Mouse (Mus musculus): ENCODE measurements around the gene Pccb.
A peak's percentile ranks its signal among the peaks of the same experiment; 100 is the strongest.

Pccb gene

GRCm38 (mm10) chr9:100984381-100985310 lies 50.1 kb downstream of the Pccb start:
- no peak for DNase-seq (ENCODE audit: low spot score in 2 of 2)

- no peak for DNase-seq (ENCODE audit: low spot score in 2 of 2)
These were observed 51.9 kb downstream of the Pccb start for GRCm38 (mm10) chr9:100982786-100983185.

GRCm38 (mm10) chr9:100979260-100979659 lies 55.4 kb downstream of the Pccb start:
- no peak for DNase-seq (ENCODE audit: low spot score in 2 of 2)

- no peak for DNase-seq (ENCODE audit: low spot score in 2 of 2)
These were observed 56.0 kb downstream of the Pccb start for GRCm38 (mm10) chr9:100978666-100979065.

- no peak for DNase-seq (ENCODE audit: low spot score in 2 of 2)
These were observed 65.2 kb downstream of the Pccb start for GRCm38 (mm10) chr9:100969461-100969860.

GRCm38 (mm10) chr9:100964106-100964505 lies 70.6 kb downstream of the Pccb start:
- DNase-seq (ENCODE audit: low spot score in 2 of 2), result no peak

GRCm38 (mm10) chr9:100963428-100963912 lies 71.2 kb downstream of the Pccb start:
- no peak for DNase-seq (ENCODE audit: low spot score in 2 of 2)

GRCm38 (mm10) chr9:100962903-100963427 lies 71.7 kb downstream of the Pccb start:
- DNase-seq (ENCODE audit: low spot score in 2 of 2), result no peak

GRCm38 (mm10) chr9:100951481-100951880 lies 83.2 kb downstream of the Pccb start:
- peak; percentile 35 to 56 for DNase-seq (ENCODE audit: low spot score in 2 of 2)

GRCm38 (mm10) chr9:100944677-100945365 lies 89.9 kb downstream of the Pccb start:
- no peak for DNase-seq (ENCODE audit: low spot score in 2 of 2)

GRCm38 (mm10) chr9:100942042-100942441 lies 92.7 kb downstream of the Pccb start:
- no peak for DNase-seq (ENCODE audit: low spot score in 2 of 2)

Data from urinary bladder, adult 18-20 months (tissue).